Mouse (Mus musculus) hindbrain, embryonic 14.5 days (tissue): Measurements from ENCODE around the gene Dyrk1a. TPM values are rescaled to one million over a fixed set of nuclear protein-coding genes. Genes with fewer than 3 reads are reported as not detected.

ENCODE experiments used
- ATAC-seq: fragments of 200-750 bp; cut with Nextera tagmentation; 2 replicates; pipeline ENCODE4 v1.8.0; 2017; ENCODE audit warnings: moderate number of reproducible peaks, mild to moderate bottlenecking, moderate TSS enrichment, moderate library complexity; ENCODE audit not compliant: low FRiP score
- DNase-seq: peaks from one replicate; pipeline ENCODE4 v3.0.0-alpha.2; 2015; ENCODE audit warnings: low spot score
- H3K27ac ChIP-seq: fragments of 300-500 bp; sonication (generic); 2 replicates; pipeline ENCODE4 v1.5.1; 2014; ENCODE audit warnings: mild to moderate bottlenecking, moderate library complexity
- H3K27me3 ChIP-seq: fragments of 300-500 bp; sonication (generic); 2 replicates; pipeline ENCODE4 v1.6.1; 2014; ENCODE audit warnings: mild to moderate bottlenecking, low read length, mixed read lengths; ENCODE audit not compliant: control insufficient read depth, insufficient read depth
- H3K36me3 ChIP-seq: fragments of 300-500 bp; sonication (generic); replicated peaks from 2 replicates; pipeline ENCODE4 v1.6.1; 2014; ENCODE audit not compliant: control insufficient read depth, insufficient read depth
- H3K4me1 ChIP-seq: fragments of 300-500 bp; sonication (generic); replicated peaks from 2 replicates; pipeline ENCODE4 v1.6.1; 2014; ENCODE audit warnings: antibody characterized with exemption, low read length, mixed read lengths; ENCODE audit not compliant: control insufficient read depth, insufficient read depth
- H3K4me2 ChIP-seq: fragments of 300-500 bp; sonication (generic); replicated peaks from 2 replicates; pipeline ENCODE4 v1.6.1; 2014; ENCODE audit warnings: mild to moderate bottlenecking, moderate library complexity
- H3K4me3 ChIP-seq: fragments of 300-500 bp; sonication (generic); replicated peaks from 2 replicates; pipeline ENCODE4 v1.5.1; 2014; ENCODE audit warnings: mild to moderate bottlenecking, low read length
- H3K9ac ChIP-seq: fragments of 300-500 bp; sonication (generic); 2 replicates; pipeline ENCODE4 v1.6.1; 2014
- H3K9me3 ChIP-seq: fragments of 300-500 bp; sonication (generic); 2 replicates; pipeline ENCODE4 v1.6.1; 2016; ENCODE audit warnings: low read length; ENCODE audit not compliant: control insufficient read depth
- WGBS: fragments of 180-500 bp; shearing (Covaris S2); extraction: QIAGEN DNeasy Blood & Tissue Kit; methylation state at CpG from one replicate; pipeline ENCODE4 v1.1.7; 2014; 5-methylcytosine and 5-hydroxymethylcytosine counted together
- polyA plus RNA-seq: library from polyadenylated mRNA; unstranded; fragments of >200 nt; fragmentation: Nextera tagmentation; extraction: Ambion mirVana; gene quantifications from 2 replicates; pipeline ENCODE4 v1.2.1, GENCODE M21; 2014

Dyrk1a gene
- polyA plus RNA-seq, 1 experiment from 2014 or later = 14.0 TPM

GRCm38 (mm10) chr16:94568335-94569228, 1.2 kb upstream of the Dyrk1a start:
- no peaks in the 10 kb centered on the region for H3K9me3 ChIP-seq
- H3K27me3 ChIP-seq = no peaks in the 10 kb centered on the region
- DNase-seq (no peak), ATAC-seq (peak; percentile 82)
- peak overlapping the region; percentile 100 for H3K27ac ChIP-seq
- peaks cover 23% of the 10 kb centered on the region for H3K4me1 ChIP-seq
- H3K4me3 ChIP-seq = peak overlapping the region; percentile 68
- WGBS = 2% methylated on average over 51 of the region's 53 CpGs
- peak overlapping the region; percentile 70 for H3K9ac ChIP-seq
- H3K4me2 ChIP-seq = peak overlapping the region; percentile 61
- no peaks in the 10 kb centered on the region for H3K36me3 ChIP-seq

- WGBS = 0% methylated on average over 36 of the region's 88 CpGs
- H3K4me2 ChIP-seq = peak overlapping the region; percentile 57
- peak overlapping the region; percentile 68 for H3K4me3 ChIP-seq
- peaks cover 39% of the 10 kb centered on the region for H3K4me1 ChIP-seq
- H3K9me3 ChIP-seq = no peaks in the 10 kb centered on the region
- ATAC-seq (peak; percentile 14; the same call in 1 of the 2 replicates), DNase-seq (no peak)
- H3K27me3 ChIP-seq = no peaks in the 10 kb centered on the region
- H3K27ac ChIP-seq = peak overlapping the region; percentile 100
- H3K36me3 ChIP-seq = no peaks in the 10 kb centered on the region
- peak overlapping the region; percentile 99 for H3K9ac ChIP-seq
Observed at GRCm38 (mm10) chr16:94570361-94571041, 691 bp downstream of the Dyrk1a start.

- H3K27ac ChIP-seq = peak overlapping the region; percentile 100
- H3K4me1 ChIP-seq = peaks cover 43% of the 10 kb centered on the region
- ATAC-seq = no peak
- peak overlapping the region; percentile 57 for H3K4me2 ChIP-seq
- DNase-seq = peak; percentile 40
- peak overlapping the region; percentile 68 for H3K4me3 ChIP-seq
- H3K27me3 ChIP-seq = no peaks in the 10 kb centered on the region
- H3K9me3 ChIP-seq = no peaks in the 10 kb centered on the region
- 28% methylated on average over 10 of the region's 10 CpGs for WGBS
- H3K9ac ChIP-seq = peak overlapping the region; percentile 99
- H3K36me3 ChIP-seq = no peaks in the 10 kb centered on the region
Observed at GRCm38 (mm10) chr16:94571111-94571993, 1.5 kb downstream of the Dyrk1a start.

GRCm38 (mm10) chr16:94572422-94572821, 2.6 kb downstream of the Dyrk1a start:
- H3K27me3 ChIP-seq = no peaks in the 10 kb centered on the region
- no peak for DNase-seq
- H3K9ac ChIP-seq = no peak overlapping the region; the same call in 1 of the 2 replicates
- H3K9me3 ChIP-seq = no peaks in the 10 kb centered on the region
- no peak for ATAC-seq
- peak overlapping the region; percentile 43 for H3K4me2 ChIP-seq
- H3K4me3 ChIP-seq = peak overlapping the region; percentile 13; the same call in 1 of the 2 replicates
- H3K4me1 ChIP-seq = peaks cover 49% of the 10 kb centered on the region
- WGBS = 39% methylated on average over 2 of the region's 2 CpGs
- no peak overlapping the region for H3K27ac ChIP-seq
- no peaks in the 10 kb centered on the region for H3K36me3 ChIP-seq

- no peak overlapping the region for H3K9ac ChIP-seq
- no peaks in the 10 kb centered on the region for H3K36me3 ChIP-seq
- no peak overlapping the region for H3K27ac ChIP-seq
- WGBS = 86% methylated on average over 3 of the region's 3 CpGs
- DNase-seq (no peak), ATAC-seq (no peak)
- peaks cover 53% of the 10 kb centered on the region for H3K4me1 ChIP-seq
- no peak overlapping the region for H3K4me3 ChIP-seq
- no peaks in the 10 kb centered on the region for H3K27me3 ChIP-seq
- no peak overlapping the region for H3K4me2 ChIP-seq
- no peaks in the 10 kb centered on the region for H3K9me3 ChIP-seq
Observed at GRCm38 (mm10) chr16:94574025-94574717, 4.4 kb downstream of the Dyrk1a start.

- Histone ChIP-seq H3K36me3 (no peaks in the 10 kb centered on the region), H3K4me3 (no peak overlapping the region), H3K9me3 (no peaks in the 10 kb centered on the region), H3K9ac (no peak overlapping the region), H3K27me3 (no peaks in the 10 kb centered on the region), H3K4me2 (no peak overlapping the region), H3K27ac (no peak overlapping the region), H3K4me1 (peaks cover 53% of the 10 kb centered on the region)
- no peak for DNase-seq
- no peak for ATAC-seq
Observed at GRCm38 (mm10) chr16:94574718-94575094, 4.9 kb downstream of the Dyrk1a start.

GRCm38 (mm10) chr16:94575757-94576156, 5.9 kb downstream of the Dyrk1a start:
- Histone ChIP-seq H3K9me3 (no peaks in the 10 kb centered on the region), H3K36me3 (no peaks in the 10 kb centered on the region)

GRCm38 (mm10) chr16:94579348-94579747, 9.5 kb downstream of the Dyrk1a start:
- DNase-seq = no peak
- H3K4me3 ChIP-seq = no peak overlapping the region
- ATAC-seq = no peak
- H3K27me3 ChIP-seq = no peaks in the 10 kb centered on the region
- no peaks in the 10 kb centered on the region for H3K9me3 ChIP-seq
- 97% methylated on average over 4 of the region's 4 CpGs for WGBS
- no peaks in the 10 kb centered on the region for H3K36me3 ChIP-seq
- H3K9ac ChIP-seq = no peak overlapping the region
- no peak overlapping the region for H3K4me2 ChIP-seq
- H3K27ac ChIP-seq = no peak overlapping the region
- peaks cover 33% of the 10 kb centered on the region for H3K4me1 ChIP-seq

More at GRCm38 (mm10) chr16:94575757-94576156, 5.9 kb downstream of the Dyrk1a start:
- Histone ChIP-seq H3K27ac (no peak overlapping the region), H3K9ac (no peak overlapping the region), H3K27me3 (no peaks in the 10 kb centered on the region), H3K4me2 (no peak overlapping the region), H3K4me1 (peaks cover 55% of the 10 kb centered on the region), H3K4me3 (no peak overlapping the region)
- DNase-seq = no peak
- ATAC-seq = no peak
- WGBS = 81% methylated on average over 5 of the region's 5 CpGs
